ENCODE assay signal across 26 mouse cellular contexts in the genomic region with DNA sequence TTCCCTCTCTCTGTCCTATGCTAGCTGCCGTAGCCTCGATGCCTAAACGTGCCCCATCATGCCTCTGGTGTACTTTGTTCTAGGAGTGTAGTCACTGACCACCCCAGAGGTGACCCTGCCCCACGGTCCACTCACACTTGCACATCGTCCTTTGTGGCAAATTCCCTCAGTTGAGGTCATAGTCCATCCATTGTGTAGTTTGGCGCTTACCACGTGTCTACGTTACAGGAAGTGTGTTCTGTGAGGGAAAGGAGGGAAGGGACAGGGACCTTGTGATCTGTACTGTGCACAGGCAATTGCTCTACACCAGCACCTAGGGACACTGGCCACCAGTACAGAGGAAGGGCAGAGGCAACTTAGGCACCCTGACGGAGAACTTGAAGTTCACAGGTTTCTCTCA.
DNase-seq lines count a peak whose midpoint lies in the region; ATAC-seq lines count a peak whose summit lies in the region.
"Had no signal": no experiment of that assay in that cellular context is flagged by ENCODE, and none has a peak within 500 bp of the region (broad histone marks: within the 10 kb centered on the region; RNA-seq: fewer than 3 reads in every experiment).

No protein-coding gene starts in this region.

- peaks cover 8% of the 10 kb centered on the region; the same call in 1 of the 2 replicates for H3K36me3 ChIP-seq in liver, embryonic 11.5 days (ENCODE audit: control insufficient read depth, insufficient read depth, low read length)
- H3K36me3 ChIP-seq in liver, embryonic 16.5 days (ENCODE audit: control insufficient read depth, insufficient read depth) = no peaks in the 10 kb centered on the region; the same call in 1 of the 2 replicates
- H3K36me3 ChIP-seq in heart, embryonic 12.5 days = peaks cover 60% of the 10 kb centered on the region

- no peak overlapping the region for H3K4me2 ChIP-seq in liver, embryonic 11.5 days
- H3K4me2 ChIP-seq in liver, embryonic 16.5 days (ENCODE audit: low read depth, low read length) = no peak overlapping the region
- no peak overlapping the region for H3K4me2 ChIP-seq in heart, embryonic 12.5 days
- H3K4me2 ChIP-seq: embryonic facial prominence, embryonic 13.5 days; heart, embryonic 11.5 days; hindbrain, embryonic 14.5 days; limb, embryonic 15.5 days; midbrain, embryonic 13.5 days; neural tube, embryonic 13.5 days had no signal

- no peaks in the 10 kb centered on the region for H3K27me3 ChIP-seq in liver, embryonic 11.5 days (replicated peaks; ENCODE audit: control insufficient read depth, insufficient read depth, low read length)
- H3K27me3 ChIP-seq in liver, embryonic 16.5 days (ENCODE audit: control insufficient read depth, insufficient read depth, low read depth, low read length) = no peaks in the 10 kb centered on the region
- no peaks in the 10 kb centered on the region for H3K27me3 ChIP-seq in heart, embryonic 12.5 days (replicated peaks)
- H3K27me3 ChIP-seq: embryonic facial prominence, embryonic 13.5 days; limb, embryonic 15.5 days; midbrain, embryonic 13.5 days; neural tube, embryonic 13.5 days had no signal

- 0 out of 2 replicates have a peak, but pooled peaks have one; percentile 39 for ATAC-seq in liver, embryonic 11.5 days (replicated peaks; ENCODE audit: low FRiP score)
- ATAC-seq in liver, embryonic 16.5 days (ENCODE audit: low read depth) = peak; percentile 85
- ATAC-seq in heart, embryonic 12.5 days (ENCODE audit: insufficient number of reproducible peaks, low FRiP score) = no peak
- ATAC-seq: forebrain, embryonic 16.5 days; midbrain, embryonic 13.5 days had no signal

- peak; percentile 80 for DNase-seq in kidney, adult 9 months
- no peak for DNase-seq in kidney, postnatal 14 days
- peak; percentile 59 to 62 for DNase-seq in kidney, postnatal 36 days
- DNase-seq in liver, embryonic 11.5 days (ENCODE audit: low spot score) = no peak
- no peak for DNase-seq in urinary bladder, postnatal 25 days (ENCODE audit: low spot score)
- DNase-seq: adrenal gland, postnatal 36 days; B cell, adult 2 months; cerebellum, adult 18-20 months; cerebellum, postnatal 10 days; gastrocnemius, adult 2 months; gastrocnemius, postnatal 36 days; heart, adult 18-20 months; layer of hippocampus, adult 9-11 months; lung, postnatal 36 days; thymus, postnatal 14 days had no signal

- 80% methylated on average over 9 of the region's 9 CpGs for WGBS in liver, embryonic 11.5 days
- 55% methylated on average over 9 of the region's 9 CpGs for WGBS in liver, embryonic 16.5 days (ENCODE audit: insufficient replicate concordance)
- WGBS in heart, embryonic 12.5 days = 85% methylated on average over 9 of the region's 9 CpGs

- H3K4me3 ChIP-seq in liver, embryonic 11.5 days (ENCODE audit: low read depth, low read length) = no peak overlapping the region
- H3K4me3 ChIP-seq in liver, embryonic 16.5 days (ENCODE audit: low read depth, low read length) = no peak overlapping the region
- H3K4me3 ChIP-seq in heart, embryonic 12.5 days = no peak overlapping the region
- H3K4me3 ChIP-seq: embryonic facial prominence, embryonic 13.5 days; erythroblast, embryonic 14.5 days; gastrocnemius, adult 2 months; limb, embryonic 10.5 days; limb, embryonic 15.5 days; midbrain, embryonic 13.5 days; neural tube, embryonic 13.5 days had no signal

- no peaks in the 10 kb centered on the region for H3K9me3 ChIP-seq in liver, embryonic 11.5 days (ENCODE audit: control insufficient read depth, low read length)
- no peaks in the 10 kb centered on the region for H3K9me3 ChIP-seq in liver, embryonic 16.5 days (replicated peaks; ENCODE audit: control insufficient read depth, low read length)
- H3K9me3 ChIP-seq in heart, embryonic 12.5 days (replicated peaks) = no peaks in the 10 kb centered on the region
- H3K9me3 ChIP-seq: embryonic facial prominence, embryonic 13.5 days; limb, embryonic 10.5 days; limb, embryonic 15.5 days; midbrain, embryonic 13.5 days; neural tube, embryonic 13.5 days had no signal

- H3K4me1 ChIP-seq in liver, embryonic 11.5 days (replicated peaks; ENCODE audit: control insufficient read depth, insufficient read depth, low read length) = no peaks in the 10 kb centered on the region
- no peaks in the 10 kb centered on the region for H3K4me1 ChIP-seq in liver, embryonic 16.5 days (ENCODE audit: control insufficient read depth, low read depth, low read length)
- peaks cover 9% of the 10 kb centered on the region for H3K4me1 ChIP-seq in heart, embryonic 12.5 days (replicated peaks)

- H3K27ac ChIP-seq in liver, embryonic 11.5 days (ENCODE audit: low read depth, low read length) = no peak overlapping the region
- peak overlapping the region; percentile 66 for H3K27ac ChIP-seq in liver, embryonic 16.5 days (ENCODE audit: low read length)
- H3K27ac ChIP-seq in heart, embryonic 12.5 days (ENCODE audit: poor library complexity, severe bottlenecking) = no peak overlapping the region
- H3K27ac ChIP-seq: embryonic facial prominence, embryonic 13.5 days; gastrocnemius, adult 2 months; hindbrain, embryonic 14.5 days; limb, embryonic 10.5 days; limb, embryonic 15.5 days; midbrain, embryonic 13.5 days; neural tube, embryonic 13.5 days had no signal

- H3K9ac ChIP-seq in liver, embryonic 11.5 days (ENCODE audit: low read depth, low read length) = no peak overlapping the region
- no peak overlapping the region for H3K9ac ChIP-seq in liver, embryonic 16.5 days (ENCODE audit: low read depth, low read length)
- no peak overlapping the region for H3K9ac ChIP-seq in heart, embryonic 12.5 days
- H3K9ac ChIP-seq: embryonic facial prominence, embryonic 13.5 days; hindbrain, embryonic 14.5 days; limb, embryonic 15.5 days; midbrain, embryonic 13.5 days; neural tube, embryonic 13.5 days had no signal

Comparison
In these comparisons a context has a peak if more than half of its experiments do, and no peak if none do; other contexts are left out.
1. DNase-seq: peak in kidney, adult 9 months (single experiment) and kidney, postnatal 36 days (2 of 2); none in kidney, postnatal 14 days (single experiment), liver, embryonic 11.5 days (single experiment) and urinary bladder, postnatal 25 days (single experiment).